Mouse (Mus musculus) hindbrain, postnatal 0 days (tissue): ENCODE measurements around the gene Cc2d1b. TPM values are rescaled to one million over a fixed set of nuclear protein-coding genes. Genes with fewer than 3 reads are reported as not detected.

Experiments
- ATAC-seq: fragments of 200-750 bp; cut with Nextera tagmentation; 2 replicates; pipeline ENCODE4 v1.8.0; 2017; ENCODE audit warnings: mild to moderate bottlenecking, moderate TSS enrichment, moderate library complexity
- DNase-seq: peaks from one replicate; pipeline ENCODE4 v3.0.0-alpha.2; 2015; ENCODE audit warnings: low spot score
- H3K27ac ChIP-seq: fragments of 300-500 bp; sonication (generic); 2 replicates; pipeline ENCODE4 v1.5.1; 2014; ENCODE audit warnings: mild to moderate bottlenecking
- H3K27me3 ChIP-seq: fragments of 300-500 bp; sonication (generic); 2 replicates; pipeline ENCODE4 v1.6.1; 2014; ENCODE audit warnings: low read length, mixed read lengths; ENCODE audit not compliant: insufficient read depth
- H3K36me3 ChIP-seq: fragments of 300-500 bp; sonication (generic); 2 replicates; pipeline ENCODE4 v1.6.1; 2014; ENCODE audit warnings: low read length, mixed read lengths; ENCODE audit not compliant: insufficient read depth
- H3K4me1 ChIP-seq: fragments of 300-500 bp; sonication (generic); 2 replicates; pipeline ENCODE4 v1.6.1; 2014; ENCODE audit warnings: antibody characterized with exemption, low read length, mixed read lengths; ENCODE audit not compliant: insufficient read depth
- H3K4me2 ChIP-seq: fragments of 300-500 bp; sonication (generic); 2 replicates; pipeline ENCODE4 v1.6.1; 2014; ENCODE audit warnings: low read depth, mild to moderate bottlenecking, low read length, moderate library complexity, mixed read lengths
- H3K4me3 ChIP-seq: fragments of 300-500 bp; sonication (generic); 2 replicates; pipeline ENCODE4 v1.5.1; 2014; ENCODE audit warnings: low read length
- H3K9ac ChIP-seq: fragments of 300-500 bp; sonication (generic); replicated peaks from 2 replicates; pipeline ENCODE4 v1.6.1; 2014; ENCODE audit warnings: mild to moderate bottlenecking, low read length, moderate library complexity, mixed read lengths
- H3K9me3 ChIP-seq: fragments of 300-500 bp; sonication (generic); 2 replicates; pipeline ENCODE4 v1.6.1; 2016; ENCODE audit warnings: low read length, mixed read lengths
- CTCF ChIP-seq: IDR thresholded peaks from 2 replicates; pipeline ENCODE4 v1.5.1; 2016; ENCODE audit warnings: antibody characterized with exemption, control low read depth, low read depth
- WGBS: fragments of 180-500 bp; shearing (Covaris S2); extraction: QIAGEN DNeasy Blood & Tissue Kit; methylation state at CpG from one replicate; pipeline ENCODE4 v1.1.7; 2014; 5-methylcytosine and 5-hydroxymethylcytosine counted together
- polyA plus RNA-seq: library from polyadenylated mRNA; unstranded; fragments of >200 nt; fragmentation: Nextera tagmentation; extraction: Ambion mirVana; gene quantifications from 2 replicates; pipeline ENCODE4 v1.2.1, GENCODE M21; 2015
- total RNA-seq: library from RNA; depleted of rRNA; stranded (reverse); fragments of >200 nt; gene quantifications from 2 replicates; pipeline ENCODE4 v1.2.3, GENCODE M21; 2014

Cc2d1b gene
- total and polyA plus RNA-seq, 2 experiments from 2014 or later = 18.7 to 39.4 TPM

DNA sequence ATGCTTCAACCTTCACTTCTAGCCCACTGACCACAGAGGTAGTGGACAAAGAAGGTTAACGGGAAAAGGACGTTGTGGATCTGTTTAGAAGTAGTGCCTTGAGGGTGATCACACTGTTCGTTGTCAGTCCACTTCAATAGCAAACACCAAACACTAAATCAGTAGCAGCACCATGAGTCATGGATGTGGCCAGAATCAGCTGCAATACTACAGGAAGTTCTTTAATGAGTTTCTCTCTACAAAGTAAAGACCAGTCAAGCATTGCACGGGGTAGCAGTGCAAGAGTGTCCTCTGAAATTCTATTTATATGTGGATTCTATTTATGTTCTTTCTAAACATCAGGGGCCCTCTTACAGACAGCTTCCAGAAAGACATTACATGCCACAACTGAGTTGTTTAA is 21.4 kb upstream of the Cc2d1b start:
- Histone ChIP-seq H3K27ac (no peak overlapping the region), H3K27me3 (no peaks in the 10 kb centered on the region), H3K36me3 (no peaks in the 10 kb centered on the region), H3K9ac (no peak overlapping the region), H3K4me2 (no peak overlapping the region), H3K4me3 (no peak overlapping the region), H3K4me1 (no peaks in the 10 kb centered on the region), H3K9me3 (no peaks in the 10 kb centered on the region)
- WGBS = 90% methylated on average over 4 of the region's 4 CpGs
- no peak for TF ChIP-seq CTCF
- ATAC-seq = no peak
- DNase-seq = no peak

DNA sequence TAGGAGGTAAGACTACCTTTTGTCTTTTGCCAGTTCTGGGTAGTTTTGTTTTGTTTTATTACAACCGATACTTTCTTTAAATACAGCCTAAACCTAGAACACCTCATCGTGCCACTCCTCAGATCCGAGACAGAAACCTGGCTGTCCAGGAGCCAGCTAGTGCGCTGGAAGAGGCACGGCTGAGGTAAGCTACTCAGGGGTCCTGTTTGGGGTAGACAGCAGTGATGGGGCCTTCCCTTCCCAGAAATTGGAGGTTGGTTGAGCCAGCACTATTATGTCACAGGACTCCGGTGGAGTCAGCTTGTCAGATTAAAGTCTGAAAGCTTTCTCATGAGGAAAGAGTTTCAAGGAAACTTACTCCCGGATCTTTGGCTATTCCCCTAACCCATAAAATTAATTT is 17.9 kb upstream of the Cc2d1b start:
- Histone ChIP-seq H3K9ac (no peak overlapping the region), H3K4me1 (no peaks in the 10 kb centered on the region), H3K27ac (no peak overlapping the region), H3K9me3 (no peaks in the 10 kb centered on the region), H3K27me3 (no peaks in the 10 kb centered on the region), H3K36me3 (no peaks in the 10 kb centered on the region; the same call in 1 of the 2 replicates), H3K4me3 (no peak overlapping the region), H3K4me2 (no peak overlapping the region)
- ATAC-seq (no peak), DNase-seq (no peak)
- WGBS = 93% methylated on average over 7 of the region's 7 CpGs
- no peak for TF ChIP-seq CTCF

DNA sequence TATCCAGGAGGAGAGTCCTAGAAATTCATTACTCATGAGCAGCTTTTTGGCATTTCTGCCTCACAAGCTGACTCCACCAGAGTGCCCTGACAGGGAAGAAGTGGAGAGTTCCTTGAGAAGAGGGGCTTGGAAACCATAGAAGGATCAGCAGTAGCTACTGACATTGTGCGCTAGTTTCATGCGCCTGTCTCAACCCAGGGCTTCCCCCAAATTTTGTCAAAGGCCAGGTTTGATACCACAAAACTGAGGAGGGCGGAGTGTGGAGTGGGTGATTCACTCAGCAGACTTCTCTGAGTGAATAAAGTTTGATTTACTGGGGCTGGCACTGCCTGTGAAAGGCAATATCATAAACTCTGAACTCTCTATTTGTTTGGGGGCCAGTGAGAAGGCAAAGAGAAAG is 11.1 kb upstream of the Cc2d1b start:
- Histone ChIP-seq H3K4me2 (no peak overlapping the region), H3K9ac (no peak overlapping the region), H3K36me3 (no peaks in the 10 kb centered on the region; the same call in 1 of the 2 replicates), H3K27me3 (no peaks in the 10 kb centered on the region), H3K9me3 (no peaks in the 10 kb centered on the region), H3K4me1 (no peaks in the 10 kb centered on the region), H3K27ac (no peak overlapping the region), H3K4me3 (no peak overlapping the region)
- no peak for ATAC-seq
- TF ChIP-seq CTCF = no peak
- DNase-seq = no peak
- WGBS = 95% methylated on average over 3 of the region's 3 CpGs

DNA sequence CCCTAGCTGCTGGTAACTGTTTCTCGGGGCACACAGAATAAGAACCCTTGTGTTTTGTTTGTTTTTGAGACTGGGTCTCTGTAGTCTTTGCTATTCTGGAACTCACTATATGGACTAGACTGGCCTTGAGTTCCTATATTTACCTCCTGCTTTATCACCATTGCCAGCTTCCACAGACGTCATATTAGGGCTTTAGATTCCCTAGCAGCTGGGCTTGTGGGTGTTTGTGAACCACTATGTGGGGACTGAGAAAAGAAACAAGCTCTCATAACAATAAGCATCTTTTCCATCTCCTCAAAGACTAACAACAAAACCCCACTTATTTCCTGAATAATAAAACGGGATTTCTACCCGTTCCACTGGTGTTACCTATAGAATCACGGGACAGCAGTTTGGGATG is 8.8 kb upstream of the Cc2d1b start:
- Histone ChIP-seq H3K9me3 (no peaks in the 10 kb centered on the region), H3K4me1 (no peaks in the 10 kb centered on the region), H3K4me2 (no peak overlapping the region), H3K27ac (no peak overlapping the region), H3K36me3 (no peaks in the 10 kb centered on the region), H3K27me3 (no peaks in the 10 kb centered on the region), H3K9ac (no peak overlapping the region), H3K4me3 (no peak overlapping the region)
- no peak for ATAC-seq
- no peak for DNase-seq
- TF ChIP-seq CTCF = no peak
- 91% methylated on average over 5 of the region's 5 CpGs for WGBS

DNA sequence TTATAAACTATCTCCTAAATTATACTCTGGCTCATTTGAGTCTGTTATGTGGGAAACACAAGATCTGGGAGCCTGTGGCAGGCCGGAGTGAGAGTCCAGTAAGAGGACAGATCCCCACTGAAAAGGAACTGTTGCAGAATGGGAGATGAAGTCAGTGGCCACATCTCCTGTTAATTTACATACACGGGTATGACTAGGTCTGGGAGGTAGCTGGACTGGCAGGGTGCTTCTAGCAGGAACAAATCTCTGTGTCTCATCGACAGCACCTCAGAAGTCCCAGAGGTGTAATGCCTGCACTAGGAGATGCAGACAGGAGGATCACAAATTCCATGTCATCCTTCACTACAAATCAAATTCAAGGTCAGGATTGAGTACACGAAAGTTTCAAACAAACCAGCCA is 1.2 kb upstream of the Cc2d1b start:
- Histone ChIP-seq H3K9ac (peak overlapping the region; percentile 82; the same call in 1 of the 2 replicates), H3K27ac (0 out of 2 replicates have a peak overlapping the region, but pooled peaks have one; percentile 94), H3K4me2 (peak overlapping the region; percentile 74), H3K4me1 (peaks cover 12% of the 10 kb centered on the region; the same call in 1 of the 2 replicates), H3K27me3 (no peaks in the 10 kb centered on the region), H3K9me3 (no peaks in the 10 kb centered on the region), H3K4me3 (peak overlapping the region; percentile 71), H3K36me3 (0 out of 2 replicates have a peak, but pooled peaks cover under 1% of the 10 kb centered on the region)
- WGBS = 63% methylated on average over 4 of the region's 4 CpGs
- no peak for TF ChIP-seq CTCF
- DNase-seq = no peak
- ATAC-seq = no peak

DNA sequence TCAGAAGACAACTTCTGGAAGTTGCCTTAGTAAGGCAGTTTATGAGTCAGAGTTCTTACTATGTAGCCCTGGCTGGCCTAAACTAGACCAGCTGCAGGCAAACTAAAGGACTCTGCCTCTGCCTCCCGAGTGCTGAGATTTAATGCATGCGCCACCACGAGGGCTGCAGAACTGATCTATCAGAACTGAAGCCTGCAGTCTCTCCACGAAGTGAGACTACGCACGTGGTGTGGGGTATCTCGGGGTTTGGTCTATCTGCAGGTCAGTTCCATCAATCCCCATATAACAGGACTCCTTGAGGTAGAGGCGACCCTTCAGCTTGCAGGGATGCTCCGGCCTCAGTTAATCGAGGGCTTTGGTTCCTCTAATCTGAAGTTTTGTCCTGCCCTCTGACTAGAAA is 575 bp upstream of the Cc2d1b start:
- Histone ChIP-seq H3K4me3 (peak overlapping the region; percentile 71), H3K36me3 (0 out of 2 replicates have a peak, but pooled peaks cover 4% of the 10 kb centered on the region), H3K9ac (peak overlapping the region; percentile 82), H3K27me3 (no peaks in the 10 kb centered on the region), H3K27ac (peak overlapping the region; percentile 94), H3K4me2 (peak overlapping the region; percentile 74), H3K4me1 (peaks cover 12% of the 10 kb centered on the region; the same call in 1 of the 2 replicates), H3K9me3 (no peaks in the 10 kb centered on the region)
- DNase-seq (peak; percentile 63), ATAC-seq (peak; percentile 68)
- WGBS = 0% methylated on average over 10 of the region's 10 CpGs
- TF ChIP-seq CTCF = no peak

DNA sequence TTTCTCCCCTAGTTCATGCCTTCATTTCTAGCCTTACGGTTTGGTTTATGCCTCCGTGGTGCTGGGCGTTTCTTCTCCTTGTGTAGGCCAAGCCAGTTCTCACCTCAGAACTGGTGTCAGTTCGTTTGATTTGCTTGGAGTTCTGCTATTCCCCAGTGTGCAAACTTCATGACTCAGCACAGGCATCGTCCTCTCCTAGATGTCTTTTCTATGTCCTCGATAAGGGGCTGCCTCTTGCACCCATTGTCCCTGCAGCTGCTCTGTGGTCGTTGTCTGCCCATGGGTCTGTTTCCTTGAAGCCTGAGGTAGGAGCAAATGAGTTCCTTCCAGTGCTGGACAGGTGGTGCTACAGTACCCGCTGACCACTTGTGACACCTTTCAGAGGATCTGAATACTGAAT is 796 bp downstream of the Cc2d1b start:
- Histone ChIP-seq H3K9ac (peak overlapping the region; percentile 82), H3K4me2 (peak overlapping the region; percentile 74), H3K27me3 (no peaks in the 10 kb centered on the region), H3K36me3 (peaks cover 17% of the 10 kb centered on the region), H3K27ac (peak overlapping the region; percentile 94), H3K4me1 (peaks cover 12% of the 10 kb centered on the region; the same call in 1 of the 2 replicates), H3K9me3 (no peaks in the 10 kb centered on the region), H3K4me3 (peak overlapping the region; percentile 71)
- peak; percentile 4; the same call in 1 of the 2 replicates for TF ChIP-seq CTCF
- 17% methylated on average over 8 of the region's 8 CpGs for WGBS
- DNase-seq (peak; percentile 40), ATAC-seq (peak; percentile 2; the same call in 1 of the 2 replicates)
